Mouse (Mus musculus) liver, postnatal 0 days (tissue): Measurements from ENCODE around the gene Adarb2.

ENCODE experiments used
- CTCF ChIP-seq: sonication (generic); IDR thresholded peaks from 2 replicates; pipeline ENCODE4 v1.5.1; 2016; ENCODE audit warnings: antibody characterized with exemption, low read depth
- EP300 ChIP-seq: IDR thresholded peaks from 2 replicates; pipeline ENCODE4 v1.6.1; 2016; ENCODE audit warnings: antibody characterized with exemption, low read depth, mild to moderate bottlenecking

DNA sequence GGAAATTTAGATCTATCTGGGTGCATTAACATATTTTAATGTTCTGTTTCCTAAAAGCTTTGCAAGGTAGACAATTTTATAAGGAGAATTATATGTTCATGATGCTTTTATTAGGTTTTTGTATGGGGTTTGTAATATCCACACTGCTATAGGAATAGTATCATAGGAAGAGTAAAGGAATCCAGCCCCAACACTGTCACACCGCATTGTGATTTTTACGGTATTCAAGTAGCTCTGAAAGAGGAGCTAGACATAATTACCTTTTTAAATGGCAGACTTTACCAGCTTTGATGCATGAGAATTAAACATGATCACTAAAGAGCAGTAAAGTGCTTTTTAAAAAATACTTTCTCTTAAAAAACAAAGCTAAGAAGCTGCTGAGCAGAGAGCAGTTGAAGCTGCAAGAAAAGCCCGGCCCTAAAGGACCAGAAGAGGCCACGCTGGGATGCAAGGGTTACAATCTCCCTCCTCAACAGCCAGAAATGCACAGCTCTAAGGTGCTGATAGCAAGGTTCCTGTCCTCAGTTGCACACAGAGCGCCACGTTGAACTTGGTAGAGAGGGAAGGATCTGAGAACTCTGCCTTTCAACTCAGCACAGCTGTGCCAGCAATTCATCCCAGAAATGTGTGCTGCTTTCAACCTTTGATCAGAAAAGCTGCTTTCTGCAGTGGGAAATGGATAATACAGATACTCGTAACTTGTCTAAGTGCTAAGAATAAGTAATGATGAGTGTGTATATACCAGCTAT, 308.6 kb downstream of the Adarb2 start:
- TF ChIP-seq CTCF (no peak), EP300 (no peak)
